Mouse (Mus musculus) adrenal gland, adult 18-20 months (tissue): Measurements from ENCODE around the gene Vgll1. TPM values are rescaled to one million over a fixed set of nuclear protein-coding genes. Genes with fewer than 3 reads are reported as not detected.

ENCODE experiments used
- DNase-seq, 2 experiments: peaks; one replicate each; pipeline ENCODE4 v3.0.0; 2021 to 2022; ENCODE audit warnings: low spot score in 2 of 2
- long read RNA-seq, 2 experiments: library from polyadenylated mRNA; stranded (forward); transcript quantifications; one replicate each; pipeline ENCODE4 v2.0.0; 2021
- total RNA-seq, 2 experiments: library from RNA; stranded (reverse); gene quantifications; 1 replicate in 1 of 2; 2 replicates in 1 of 2; pipeline ENCODE4 v1.2.3; 2021

Vgll1 gene
- total RNA-seq, result not detected
- long read RNA-seq, experiment 1, result 0 reads
- long read RNA-seq, experiment 2, result 0 reads

DNA sequence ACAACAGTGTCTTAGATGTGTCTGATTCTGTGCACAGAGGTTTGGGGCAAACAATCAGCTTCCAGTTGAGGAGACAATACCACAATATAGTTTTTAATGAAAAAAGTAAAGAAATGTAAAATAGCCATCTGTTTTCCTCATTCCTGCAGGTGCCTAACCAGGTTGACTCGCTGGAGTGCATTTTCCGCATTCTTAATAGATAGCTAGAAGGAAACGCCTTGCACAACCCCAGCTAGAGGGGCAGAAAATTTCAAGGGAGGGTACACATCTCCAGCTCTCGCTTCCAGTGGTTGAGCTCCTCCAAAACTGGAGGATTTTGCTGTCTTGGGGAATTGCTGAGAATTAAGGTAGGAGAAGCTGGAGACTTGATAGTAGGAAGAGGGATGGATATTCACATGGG, at the start of gene Vgll1:
Gene Vgll1, plus strand, starts transcription at position 301 of the 400 bp plus-strand sequence.
- DNase-seq, result no peak

DNA sequence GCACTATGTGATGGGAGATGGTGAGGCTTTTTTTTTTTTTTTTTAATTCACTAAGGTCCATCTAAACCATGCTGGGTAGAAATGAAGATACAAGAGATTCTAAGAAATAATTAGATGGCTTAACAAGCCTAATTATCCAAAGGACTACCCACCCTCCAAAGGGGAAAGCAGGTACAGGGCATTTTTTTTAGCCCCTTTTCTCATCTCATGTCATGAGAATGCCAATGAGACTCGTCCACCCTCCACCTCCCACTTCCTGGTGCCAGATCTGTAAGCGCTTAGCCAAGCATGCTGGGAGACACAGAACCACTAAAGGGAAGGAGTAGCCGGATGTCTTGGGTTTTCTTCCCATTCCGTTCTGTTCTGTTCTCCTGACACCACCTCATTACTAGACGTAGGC, 45.1 kb upstream of the Vgll1 start, which contains the start of gene Brs3:
Gene Brs3, plus strand, starts transcription at position 301 of the 400 bp plus-strand sequence.
- DNase-seq, result no peak

- DNase-seq, result no peak
These were observed 44.0 kb upstream of the Vgll1 start for GRCm38 (mm10) chrX:57043869-57044268.

GRCm38 (mm10) chrX:57052848-57053173, 35.1 kb upstream of the Vgll1 start:
- DNase-seq, result no peak

DNA sequence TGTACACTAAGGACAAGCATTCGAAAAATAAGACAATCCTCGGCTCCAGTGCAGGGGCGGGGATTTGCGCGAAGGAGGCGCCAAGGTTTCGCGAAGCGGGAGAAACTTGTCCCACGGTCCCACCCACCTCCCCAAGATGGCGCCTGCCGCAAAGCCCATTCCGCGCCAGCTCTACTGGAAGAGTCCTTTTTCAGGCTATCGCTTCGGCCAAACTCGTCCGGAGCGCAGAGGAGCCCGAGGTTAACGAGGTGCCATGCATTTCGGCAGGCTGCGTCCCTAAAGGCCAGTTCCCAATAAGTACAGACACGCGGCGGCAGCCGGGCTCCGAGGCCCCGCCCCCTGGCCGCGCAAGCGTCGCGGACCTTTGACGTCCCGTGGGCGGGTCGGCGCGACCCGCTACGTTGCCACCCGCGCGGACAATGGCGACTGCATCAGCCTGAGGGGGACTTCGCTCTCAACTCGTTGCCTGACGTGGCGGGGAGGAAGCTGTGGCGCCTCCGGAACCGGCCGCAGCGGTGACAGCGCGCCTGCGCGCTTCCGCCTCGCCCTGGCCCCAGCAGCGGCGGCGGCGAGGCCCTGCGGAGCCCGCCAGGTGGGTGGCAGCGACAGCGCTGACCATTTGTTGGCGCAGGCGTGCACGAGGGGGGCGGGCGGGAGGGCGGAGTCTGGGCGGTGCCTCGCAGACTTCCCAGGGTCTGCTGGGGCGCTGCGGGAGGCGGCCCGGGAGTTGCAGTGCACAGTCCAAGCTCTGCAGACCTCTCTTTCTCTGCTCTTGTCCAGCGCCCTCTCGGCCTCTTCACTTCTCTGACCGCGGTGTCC, 34.5 kb upstream of the Vgll1 start, which contains the start of gene Htatsf1:
Gene Htatsf1, plus strand, starts transcription at position 410 of the 819 bp plus-strand sequence.
- DNase-seq, result peak; percentile 76 to 80

- no peak for DNase-seq
These were observed 33.9 kb upstream of the Vgll1 start for GRCm38 (mm10) chrX:57053993-57054385.

GRCm38 (mm10) chrX:57081496-57081895, 6.4 kb upstream of the Vgll1 start:
- no peak for DNase-seq

- DNase-seq, result no peak
These were observed 15.5 kb downstream of the Vgll1 start for GRCm38 (mm10) chrX:57103415-57103814.

GRCm38 (mm10) chrX:57106956-57107355, 19.1 kb downstream of the Vgll1 start:
- DNase-seq, result no peak

DNA sequence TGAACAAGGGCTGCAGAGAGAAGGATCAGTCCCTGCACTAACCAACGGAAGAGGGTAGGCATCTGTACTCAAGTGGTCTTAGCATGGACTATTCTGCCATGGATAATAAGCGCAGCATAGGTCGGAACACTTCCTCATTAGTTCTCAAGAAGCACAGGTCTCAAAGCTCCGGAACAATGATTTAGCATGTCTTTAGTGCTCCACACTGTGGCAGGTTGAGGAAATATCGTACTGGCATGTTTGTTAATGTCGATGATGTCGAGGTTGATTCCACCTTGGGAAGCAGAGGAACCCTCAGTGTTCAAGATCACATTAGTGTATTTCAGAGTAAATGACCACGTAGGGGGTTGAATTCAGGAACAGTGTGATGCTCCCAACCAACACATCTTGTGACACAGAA, 30.2 kb downstream of the Vgll1 start:
- no peak for DNase-seq

DNA sequence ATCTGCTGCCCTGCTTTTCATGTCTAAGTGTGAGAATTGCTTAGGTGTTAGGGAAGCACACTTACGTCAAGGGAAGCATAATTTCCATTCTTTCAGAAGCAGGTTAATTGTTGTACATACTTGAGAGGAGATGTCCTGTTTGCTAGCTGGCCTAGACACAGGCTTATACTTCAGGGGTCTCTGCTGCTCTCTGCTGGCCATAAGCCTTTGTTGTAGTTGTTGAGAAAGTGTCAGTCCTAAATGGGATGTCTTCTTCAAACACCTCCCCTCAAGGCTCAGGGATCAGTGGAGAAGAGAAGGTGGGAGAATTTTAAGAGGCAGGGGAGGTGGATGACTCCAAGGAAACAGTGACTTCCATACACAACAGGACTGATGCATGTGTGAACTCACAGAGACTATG, 32.9 kb downstream of the Vgll1 start:
- DNase-seq, result no peak

- no peak for DNase-seq
These were observed 42.7 kb downstream of the Vgll1 start for GRCm38 (mm10) chrX:57130633-57131032.

DNA sequence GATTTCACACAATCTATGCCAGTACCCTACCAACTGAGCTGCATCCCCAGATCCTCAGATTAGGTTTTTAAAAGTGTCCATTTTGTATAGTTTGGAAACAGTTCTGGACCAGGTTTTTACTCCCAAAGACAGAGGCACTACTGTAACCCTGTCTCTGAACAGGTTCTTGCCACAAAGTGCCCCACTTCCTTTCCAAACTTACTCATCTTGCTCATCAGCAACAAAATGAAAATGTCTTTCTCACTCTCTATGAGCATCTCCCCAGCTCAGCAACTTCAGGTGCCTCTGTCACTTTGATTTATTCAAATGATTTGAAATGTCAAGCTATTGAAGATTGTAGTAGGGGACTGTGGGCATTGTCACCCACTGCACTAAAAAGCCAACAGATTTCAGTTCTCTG, 49.7 kb downstream of the Vgll1 start:
- no peak for DNase-seq

- DNase-seq, result no peak
These were observed 65.6 kb downstream of the Vgll1 start for GRCm38 (mm10) chrX:57153520-57153919.

Other genes with a start within 250 kb of the Vgll1 start
- not detected for gene Adgrg4, start 217.9 kb upstream of the Vgll1 start, total RNA-seq
- not detected for gene Brs3, start 45.0 kb upstream of the Vgll1 start, total RNA-seq
- gene Htatsf1, start 34.5 kb upstream of the Vgll1 start, total RNA-seq, result 10 to 100 TPM; 37.1 to 41.7 TPM
- not detected for gene Cd40lg, start 124.0 kb downstream of the Vgll1 start, total RNA-seq